Mouse (Mus musculus) myocyte (in vitro differentiated cells): Measurements from ENCODE around the gene Ppfia1.

Experiments
- CEBPB ChIP-seq: IDR thresholded peaks from 2 replicates; pipeline ENCODE4 v1.6.1; 2011; ENCODE audit warnings: mild to moderate bottlenecking, moderate library complexity; ENCODE audit not compliant: poor library complexity, insufficient read depth, severe bottlenecking
- MYOD1 ChIP-seq, 3 experiments: IDR thresholded peaks; one replicate each; pipeline ENCODE4 v1.6.1; 2011; ENCODE audit warnings: control low read depth in 2 of 3, low read depth in 2 of 3, mild to moderate bottlenecking in 2 of 3, moderate library complexity in 1 of 3; ENCODE audit not compliant: insufficient read length in 2 of 3, control insufficient read depth in 1 of 3
- POLR2A ChIP-seq: IDR thresholded peaks from one replicate; pipeline ENCODE4 v1.6.1; 2011; ENCODE audit warnings: low read depth, mild to moderate bottlenecking, control low read depth, moderate library complexity; ENCODE audit not compliant: insufficient read length
- SRF ChIP-seq: IDR thresholded peaks from one replicate; pipeline ENCODE4 v1.6.1; 2011; ENCODE audit warnings: low read depth; ENCODE audit not compliant: control insufficient read depth, insufficient read length
- TCF12 ChIP-seq: IDR thresholded peaks from one replicate; pipeline ENCODE4 v1.6.1; 2011; ENCODE audit warnings: mild to moderate bottlenecking, control low read depth; ENCODE audit not compliant: poor library complexity, insufficient read depth, severe bottlenecking

DNA sequence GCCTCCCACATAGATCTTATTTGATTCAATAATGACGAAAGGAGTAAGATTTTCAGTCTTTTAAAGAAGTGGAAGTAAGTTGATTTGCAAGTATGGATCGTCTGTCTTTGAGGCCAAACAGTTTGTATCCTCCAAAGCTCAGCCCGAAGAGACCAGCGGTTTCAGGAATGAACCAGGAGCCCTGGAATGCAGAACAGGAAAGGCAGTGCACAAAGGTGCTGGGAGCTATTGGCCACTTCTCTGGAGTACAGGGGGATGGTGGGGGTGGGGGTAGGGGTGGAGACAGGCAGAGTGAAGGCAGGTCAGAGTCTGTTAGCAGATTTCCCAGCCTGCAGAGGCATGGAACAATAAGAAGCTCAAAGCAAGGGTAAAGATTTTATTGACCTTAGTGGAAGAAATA is 80.0 kb downstream of the Ppfia1 start:
- TF ChIP-seq TCF12 (no peak), MYOD1 (IDR thresholded peaks at IDR 0.05; ENCODE audit: control insufficient read depth in 1 of 3, insufficient read length in 2 of 3, low read depth in 2 of 3) (no peak), POLR2A (no peak), CEBPB (no peak), SRF (no peak)
